Comparison of ENCODE assay signal across 8 mouse cellular contexts in the genomic region with DNA sequence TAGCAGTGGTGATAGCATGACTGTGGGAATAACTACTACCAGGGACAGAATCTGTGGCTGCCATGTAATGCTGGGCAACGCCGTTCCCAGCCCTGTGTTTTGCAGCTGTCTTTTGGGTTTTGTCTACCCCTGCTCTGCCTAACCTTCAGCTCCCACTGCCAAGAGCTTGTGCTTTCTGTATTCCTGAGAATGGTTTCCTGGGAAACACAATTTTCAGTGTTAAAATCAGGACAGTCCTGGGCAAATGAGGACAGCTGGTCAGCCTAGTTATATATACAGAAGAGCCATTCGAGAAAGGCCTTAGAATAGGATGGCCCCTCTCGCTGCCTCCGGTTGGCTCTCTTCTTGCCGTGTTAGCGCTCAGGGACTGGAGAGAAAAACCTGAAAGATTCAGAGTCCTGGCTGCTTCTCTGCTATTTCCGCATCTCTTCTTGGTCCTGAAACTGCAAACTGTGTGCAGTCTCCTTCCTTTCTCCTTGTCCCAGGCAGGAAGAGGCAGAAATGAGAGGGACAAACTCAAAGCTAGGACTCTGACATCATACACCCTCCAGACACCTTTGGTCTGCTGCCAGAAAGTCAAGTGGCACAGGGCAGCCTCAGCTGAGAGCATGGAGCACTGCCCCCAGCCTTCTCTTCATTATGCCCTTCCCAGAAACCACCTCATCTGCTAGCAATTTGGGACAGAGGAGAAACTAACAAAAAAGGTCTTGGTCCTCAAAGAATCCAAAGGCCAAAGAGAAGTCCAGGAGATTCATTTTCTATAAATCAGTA.
DNase-seq lines count a peak whose midpoint lies in the region; ATAC-seq lines count a peak whose summit lies in the region.
"Had no signal": no experiment of that assay in that cellular context is flagged by ENCODE, and none has a peak within 500 bp of the region (broad histone marks: within the 10 kb centered on the region; RNA-seq: fewer than 3 reads in every experiment).

No protein-coding gene starts in this region.

- WGBS in heart, embryonic 16.5 days = 58% methylated on average over 8 of the region's 8 CpGs

- ATAC-seq in heart, embryonic 16.5 days (replicated peaks; ENCODE audit: extremely low read depth, insufficient read depth, low FRiP score) = peak; percentile 93
- ATAC-seq: Patski had no signal

- no peaks in the 10 kb centered on the region for H3K27me3 ChIP-seq in heart, embryonic 16.5 days (ENCODE audit: control insufficient read depth, insufficient read depth, low read length)
- H3K27me3 ChIP-seq: Patski had no signal

- H3K36me3 ChIP-seq in heart, embryonic 16.5 days (ENCODE audit: control insufficient read depth, insufficient read depth) = no peaks in the 10 kb centered on the region

- peak overlapping the region; percentile 46 for H3K9ac ChIP-seq in heart, embryonic 16.5 days (ENCODE audit: low read length)

- peak overlapping the region; percentile 21; the same call in 1 of the 2 replicates for H3K4me2 ChIP-seq in heart, embryonic 16.5 days (ENCODE audit: low read depth, low read length)

- peaks cover 9% of the 10 kb centered on the region for H3K4me1 ChIP-seq in heart, embryonic 16.5 days (ENCODE audit: control insufficient read depth, insufficient read depth, low read length)

- H3K9me3 ChIP-seq in heart, embryonic 16.5 days (replicated peaks; ENCODE audit: control insufficient read depth, low read length) = no peaks in the 10 kb centered on the region

- H3K27ac ChIP-seq in heart, embryonic 16.5 days (ENCODE audit: low read length) = peak overlapping the region; percentile 82

- no peak overlapping the region for H3K4me3 ChIP-seq in heart, embryonic 16.5 days (ENCODE audit: low read length)

- peak; percentile 18 to 22 for DNase-seq in layer of hippocampus, postnatal 10 days (ENCODE audit: low spot score in 2 of 2)
- no peak for DNase-seq in layer of hippocampus, postnatal 25 days (ENCODE audit: extremely low spot score in 1 of 2, low spot score in 1 of 2)
- DNase-seq in cerebellum, postnatal 14 days = peak; percentile 38 to 64
- peak; percentile 81 to 82 for DNase-seq in lung, postnatal 4 days
- DNase-seq in testis, postnatal 14 days (ENCODE audit: low spot score) = no peak
- DNase-seq in yolk sac, embryonic 10.5 days (ENCODE audit: low spot score) = no peak

Comparison
In these comparisons a context has a peak if more than half of its experiments do, and no peak if none do; other contexts are left out.
1. DNase-seq: peak in layer of hippocampus, postnatal 10 days (2 of 2), cerebellum, postnatal 14 days (2 of 2) and lung, postnatal 4 days (2 of 2); none in layer of hippocampus, postnatal 25 days (0 of 2), testis, postnatal 14 days (single experiment) and yolk sac, embryonic 10.5 days (single experiment).